Mouse (Mus musculus) kidney, embryonic 16.5 days (tissue): Measurements from ENCODE around the gene Morn5. TPM values are rescaled to one million over a fixed set of nuclear protein-coding genes. Genes with fewer than 3 reads are reported as not detected.

Experiments
- ATAC-seq: fragments of 200-750 bp; cut with Nextera tagmentation; 2 replicates; pipeline ENCODE4 v1.8.0; 2017; ENCODE audit warnings: moderate TSS enrichment; ENCODE audit not compliant: low FRiP score, low TSS enrichment
- H3K27ac ChIP-seq: fragments of 300-500 bp; sonication (generic); 2 replicates; pipeline ENCODE4 v1.5.1; 2014; ENCODE audit warnings: low read length
- H3K27me3 ChIP-seq: fragments of 300-500 bp; sonication (generic); 2 replicates; pipeline ENCODE4 v1.6.1; 2014; ENCODE audit warnings: low read length, control low read depth, mixed read lengths; ENCODE audit not compliant: insufficient read depth
- H3K36me3 ChIP-seq: fragments of 300-500 bp; sonication (generic); 2 replicates; pipeline ENCODE4 v1.6.1; 2014; ENCODE audit warnings: low read length, control low read depth, mixed read lengths; ENCODE audit not compliant: insufficient read depth
- H3K4me1 ChIP-seq: fragments of 300-500 bp; sonication (generic); 2 replicates; pipeline ENCODE4 v1.6.1; 2014; ENCODE audit warnings: low read length, control low read depth, mixed read lengths; ENCODE audit not compliant: insufficient read depth
- H3K4me2 ChIP-seq: fragments of 300-500 bp; sonication (generic); replicated peaks from 2 replicates; pipeline ENCODE4 v1.6.1; 2014; ENCODE audit warnings: low read depth, low read length
- H3K4me3 ChIP-seq: fragments of 300-500 bp; sonication (generic); 2 replicates; pipeline ENCODE4 v1.5.1; 2014; ENCODE audit warnings: mild to moderate bottlenecking, low read length
- H3K9ac ChIP-seq: fragments of 300-500 bp; sonication (generic); replicated peaks from 2 replicates; pipeline ENCODE4 v1.6.1; 2014; ENCODE audit warnings: low read length
- H3K9me3 ChIP-seq: fragments of 300-500 bp; sonication (generic); 2 replicates; pipeline ENCODE4 v1.6.1; 2016; ENCODE audit warnings: low read length, control low read depth
- WGBS: fragments of 180-500 bp; shearing (Covaris S2); extraction: QIAGEN DNeasy Blood & Tissue Kit; methylation state at CpG from one replicate; pipeline ENCODE4 v1.1.7; 2014; 5-methylcytosine and 5-hydroxymethylcytosine counted together
- polyA plus RNA-seq: library from polyadenylated mRNA; unstranded; fragments of >200 nt; fragmentation: Nextera tagmentation; extraction: Ambion mirVana; gene quantifications from 2 replicates; pipeline ENCODE4 v1.2.1, GENCODE M21; 2015

Gene Morn5
- polyA plus RNA-seq, 1 experiment from 2014 or later, result 0.70 TPM

- ATAC-seq, result no peak
- 75% methylated on average over 3 of the region's 3 CpGs for WGBS
Measured at GRCm38 (mm10) chr2:36053249-36053648, 4.0 kb downstream of the Morn5 start.

GRCm38 (mm10) chr2:36056248-36056647 is 7.0 kb downstream of the Morn5 start:
- Histone ChIP-seq H3K9me3 (no peaks in the 10 kb centered on the region), H3K36me3 (no peaks in the 10 kb centered on the region), H3K27me3 (no peaks in the 10 kb centered on the region), H3K27ac (no peak overlapping the region), H3K4me1 (no peaks in the 10 kb centered on the region), H3K4me3 (no peak overlapping the region), H3K4me2 (no peak overlapping the region), H3K9ac (no peak overlapping the region)
- 37% methylated on average over 3 of the region's 3 CpGs for WGBS
- ATAC-seq, result no peak

More at GRCm38 (mm10) chr2:36053249-36053648, 4.0 kb downstream of the Morn5 start:
- Histone ChIP-seq H3K4me2 (no peak overlapping the region), H3K27me3 (no peaks in the 10 kb centered on the region), H3K27ac (no peak overlapping the region), H3K9ac (no peak overlapping the region), H3K4me3 (no peak overlapping the region), H3K9me3 (no peaks in the 10 kb centered on the region), H3K4me1 (peaks cover 2% of the 10 kb centered on the region), H3K36me3 (no peaks in the 10 kb centered on the region)

DNA sequence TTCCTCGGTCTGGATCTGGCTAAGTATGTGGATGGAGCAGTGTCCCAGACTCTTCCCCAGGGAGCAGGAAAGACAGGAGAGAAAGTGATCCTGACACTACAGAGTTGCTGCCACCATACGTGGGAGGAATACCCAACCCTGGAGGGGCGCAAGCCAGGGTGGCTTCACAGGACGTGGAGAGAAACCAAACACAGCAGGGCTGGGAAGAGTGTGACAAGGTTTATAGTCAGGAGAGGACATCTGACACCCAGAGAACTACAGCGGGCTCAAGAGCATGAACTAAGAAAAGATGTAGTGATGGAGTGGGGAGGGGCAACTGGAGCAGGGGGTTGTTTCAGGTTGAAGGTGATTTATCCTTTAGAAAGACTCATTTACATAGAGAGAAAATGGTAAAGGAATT is 12.2 kb downstream of the Morn5 start:
- H3K4me2 ChIP-seq, result no peak overlapping the region
- WGBS, result 21% methylated on average over 5 of the region's 5 CpGs
- no peaks in the 10 kb centered on the region for H3K36me3 ChIP-seq
- ATAC-seq, result peak; percentile 57; the same call in 1 of the 2 replicates
- H3K9me3 ChIP-seq, result no peaks in the 10 kb centered on the region
- no peaks in the 10 kb centered on the region for H3K27me3 ChIP-seq
- no peak overlapping the region for H3K4me3 ChIP-seq
- no peaks in the 10 kb centered on the region for H3K4me1 ChIP-seq
- no peak overlapping the region for H3K27ac ChIP-seq
- H3K9ac ChIP-seq, result no peak overlapping the region

GRCm38 (mm10) chr2:36067132-36067531 is 17.9 kb downstream of the Morn5 start:
- Histone ChIP-seq H3K27ac (no peak overlapping the region), H3K9ac (no peak overlapping the region), H3K4me1 (no peaks in the 10 kb centered on the region), H3K4me2 (no peak overlapping the region), H3K27me3 (no peaks in the 10 kb centered on the region), H3K4me3 (no peak overlapping the region), H3K36me3 (no peaks in the 10 kb centered on the region), H3K9me3 (no peaks in the 10 kb centered on the region)
- no peak for ATAC-seq
- 52% methylated on average over 9 of the region's 9 CpGs for WGBS

GRCm38 (mm10) chr2:36071660-36072305 is 22.5 kb downstream of the Morn5 start:
- Histone ChIP-seq H3K27ac (no peak overlapping the region), H3K27me3 (no peaks in the 10 kb centered on the region), H3K9ac (no peak overlapping the region), H3K36me3 (no peaks in the 10 kb centered on the region), H3K4me3 (no peak overlapping the region), H3K9me3 (no peaks in the 10 kb centered on the region), H3K4me2 (no peak overlapping the region), H3K4me1 (no peaks in the 10 kb centered on the region)
- WGBS, result 80% methylated on average over 8 of the region's 8 CpGs
- peak; percentile 19; the same call in 1 of the 2 replicates for ATAC-seq

GRCm38 (mm10) chr2:36073781-36074180 is 24.5 kb downstream of the Morn5 start:
- Histone ChIP-seq H3K9me3 (no peaks in the 10 kb centered on the region), H3K4me2 (no peak overlapping the region), H3K27ac (no peak overlapping the region), H3K27me3 (no peaks in the 10 kb centered on the region), H3K4me1 (peaks cover 7% of the 10 kb centered on the region), H3K36me3 (no peaks in the 10 kb centered on the region), H3K4me3 (no peak overlapping the region), H3K9ac (no peak overlapping the region)
- 61% methylated on average over 3 of the region's 3 CpGs for WGBS
- ATAC-seq, result no peak

GRCm38 (mm10) chr2:36075210-36075609 is 26.0 kb downstream of the Morn5 start:
- 85% methylated on average over 5 of the region's 5 CpGs for WGBS
- no peak for ATAC-seq

DNA sequence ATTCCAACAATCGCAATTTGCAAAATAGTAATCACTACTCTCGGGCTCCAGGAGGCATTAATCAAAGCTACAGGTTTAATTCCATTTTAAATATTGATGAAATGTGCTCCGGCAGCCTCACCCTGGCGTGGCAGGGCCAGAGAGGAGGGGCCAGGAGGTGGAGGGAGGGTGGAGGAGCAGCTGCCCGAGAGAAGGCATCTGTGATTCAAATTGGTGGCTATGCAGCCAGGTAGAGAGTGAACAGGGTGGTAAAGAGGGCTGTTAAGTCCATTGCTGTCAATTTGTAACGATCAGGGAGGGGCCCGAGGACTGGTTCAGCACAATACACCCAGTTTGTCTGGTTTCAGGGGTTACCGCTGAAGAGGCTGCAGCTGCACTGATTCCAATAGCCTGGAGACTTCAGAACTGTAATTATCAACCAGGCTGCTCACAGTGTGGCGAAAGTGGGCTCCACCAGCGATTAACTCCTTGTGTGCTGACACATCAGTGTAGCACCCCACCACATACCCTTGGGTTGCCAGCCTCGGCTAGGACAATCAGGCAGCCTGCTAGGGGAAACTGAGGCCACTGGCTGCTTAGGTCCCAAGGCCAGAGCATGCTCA is 28.0 kb downstream of the Morn5 start:
- Histone ChIP-seq H3K4me1 (peaks cover 18% of the 10 kb centered on the region), H3K9ac (no peak overlapping the region), H3K27me3 (no peaks in the 10 kb centered on the region), H3K36me3 (no peaks in the 10 kb centered on the region), H3K4me3 (0 out of 2 replicates have a peak overlapping the region, but pooled peaks have one; percentile 1), H3K9me3 (no peaks in the 10 kb centered on the region), H3K27ac (no peak overlapping the region), H3K4me2 (peak overlapping the region; percentile 14; the same call in 1 of the 2 replicates)
- 0 out of 2 replicates have a peak, but pooled peaks have one; percentile 44 for ATAC-seq
- 15% methylated on average over 11 of the region's 11 CpGs for WGBS

More at GRCm38 (mm10) chr2:36075210-36075609, 26.0 kb downstream of the Morn5 start:
- Histone ChIP-seq H3K36me3 (no peaks in the 10 kb centered on the region), H3K4me2 (no peak overlapping the region), H3K27me3 (no peaks in the 10 kb centered on the region), H3K9me3 (no peaks in the 10 kb centered on the region), H3K9ac (no peak overlapping the region), H3K4me1 (peaks cover 7% of the 10 kb centered on the region), H3K4me3 (no peak overlapping the region), H3K27ac (no peak overlapping the region)

DNA sequence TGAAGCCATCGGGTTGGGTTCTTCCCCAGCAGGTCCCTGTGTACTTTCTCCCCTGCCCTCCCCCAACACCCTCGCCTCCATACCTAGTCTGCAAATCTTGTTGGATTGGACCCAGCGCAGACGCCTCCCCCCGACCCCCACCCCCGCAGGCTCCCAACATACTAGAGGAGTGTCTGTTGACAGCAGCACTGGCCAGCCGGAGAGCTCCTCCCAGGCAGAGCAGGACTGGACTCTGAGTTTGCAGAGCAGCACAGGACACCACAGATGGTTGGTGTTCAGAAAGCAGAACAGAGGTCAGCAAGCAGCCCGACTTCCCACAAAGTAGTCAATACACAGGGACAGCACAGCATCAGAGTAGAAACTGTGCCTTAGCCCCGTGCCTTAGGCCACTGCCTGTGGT is 32.2 kb downstream of the Morn5 start:
- peaks cover 18% of the 10 kb centered on the region for H3K4me1 ChIP-seq
- H3K27ac ChIP-seq, result 0 out of 2 replicates have a peak overlapping the region, but pooled peaks have one; percentile 7
- 14% methylated on average over 9 of the region's 9 CpGs for WGBS
- no peak overlapping the region for H3K4me3 ChIP-seq
- no peaks in the 10 kb centered on the region for H3K27me3 ChIP-seq
- peak; percentile 90 for ATAC-seq
- no peak overlapping the region; the same call in 1 of the 2 replicates for H3K4me2 ChIP-seq
- no peak overlapping the region for H3K9ac ChIP-seq
- H3K9me3 ChIP-seq, result no peaks in the 10 kb centered on the region
- H3K36me3 ChIP-seq, result no peaks in the 10 kb centered on the region
